26 mouse cellular contexts compared by ENCODE assay signal in the genomic region with DNA sequence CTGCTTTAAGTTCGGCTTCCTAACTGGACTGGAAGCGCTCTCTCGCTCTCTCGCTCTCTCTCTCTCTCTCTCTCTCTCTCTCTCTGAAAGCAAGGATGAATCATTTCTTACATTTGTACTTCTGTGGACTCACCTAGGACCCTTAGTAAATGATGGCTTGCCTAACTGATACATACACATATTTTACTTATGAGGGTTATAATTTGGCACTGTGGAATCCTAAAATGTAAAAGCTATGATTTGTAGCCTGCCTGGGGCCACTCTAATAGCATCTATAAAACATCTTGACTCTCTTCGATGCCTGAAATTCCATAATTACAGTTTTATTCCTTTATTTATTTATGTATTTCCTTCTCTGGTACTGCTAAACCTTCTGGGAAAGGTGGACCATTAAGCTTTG. TPM values are rescaled to one million over a fixed set of nuclear protein-coding genes. Genes with fewer than 3 reads are reported as not detected.
"Had no signal": no experiment of that assay in that cellular context is flagged by ENCODE, and none has a peak within 500 bp of the region (broad histone marks: within the 10 kb centered on the region; RNA-seq: fewer than 3 reads in every experiment).

No protein-coding gene starts in this region.

- H3K27me3 ChIP-seq: forebrain, embryonic 15.5 days; heart, embryonic 13.5 days; heart, embryonic 15.5 days; hindbrain, embryonic 13.5 days; hindbrain, embryonic 15.5 days; limb, embryonic 12.5 days; limb, embryonic 15.5 days had no signal

- H3K4me2 ChIP-seq: forebrain, embryonic 15.5 days; heart, embryonic 11.5 days; heart, embryonic 13.5 days; heart, embryonic 15.5 days; hindbrain, embryonic 13.5 days; hindbrain, embryonic 15.5 days; limb, embryonic 12.5 days; limb, embryonic 15.5 days had no signal

- ATAC-seq: intestine, embryonic 16.5 days had no signal

- H3K9me3 ChIP-seq: forebrain, embryonic 15.5 days; heart, embryonic 13.5 days; heart, embryonic 15.5 days; hindbrain, embryonic 13.5 days; hindbrain, embryonic 15.5 days; limb, embryonic 12.5 days; limb, embryonic 15.5 days had no signal

- H3K27ac ChIP-seq: forebrain, embryonic 15.5 days; heart, adult 2 months; heart, embryonic 13.5 days; heart, embryonic 15.5 days; hindbrain, embryonic 13.5 days; hindbrain, embryonic 15.5 days; hindbrain, postnatal 0 days; limb, embryonic 12.5 days; limb, embryonic 15.5 days had no signal

- H3K4me3 ChIP-seq: forebrain, embryonic 15.5 days; heart, adult 2 months; heart, embryonic 13.5 days; heart, embryonic 15.5 days; hindbrain, embryonic 13.5 days; hindbrain, embryonic 15.5 days; limb, embryonic 12.5 days; limb, embryonic 15.5 days had no signal

- H3K36me3 ChIP-seq: forebrain, embryonic 15.5 days; heart, embryonic 13.5 days; heart, embryonic 15.5 days; hindbrain, embryonic 13.5 days; hindbrain, embryonic 15.5 days; limb, embryonic 12.5 days; limb, embryonic 15.5 days had no signal

- H3K4me1 ChIP-seq: forebrain, embryonic 15.5 days; heart, embryonic 13.5 days; heart, embryonic 15.5 days; hindbrain, embryonic 13.5 days; limb, embryonic 12.5 days; limb, embryonic 15.5 days had no signal

- DNase-seq: forebrain, postnatal 0 days; gastrocnemius, postnatal 14 days; gastrocnemius, postnatal 36 days; heart, adult 11 months; heart, adult 2 months; heart, postnatal 14 days; heart, postnatal 36 days; kidney, adult 11 months; kidney, adult 2 months; kidney, adult 9 months; kidney, postnatal 14 days; kidney, postnatal 36 days; layer of hippocampus, adult 9-11 months; layer of hippocampus, postnatal 36 days; left cerebral cortex, postnatal 4 days had no signal

- H3K9ac ChIP-seq: forebrain, embryonic 15.5 days; forebrain, postnatal 0 days; heart, embryonic 13.5 days; heart, embryonic 15.5 days; hindbrain, embryonic 13.5 days; hindbrain, embryonic 15.5 days; limb, embryonic 12.5 days; limb, embryonic 15.5 days had no signal

RNA-seq across cellular contexts. Expression of a gene that starts 18.6 kb away (rescaled TPM):
- polyA plus RNA-seq: intestine, embryonic 14.5 days had no signal
